Mouse (Mus musculus) limb, embryonic 15.5 days (tissue): Measurements from ENCODE around the gene Wfdc18. TPM values are rescaled to one million over a fixed set of nuclear protein-coding genes. Genes with fewer than 3 reads are reported as not detected.

ENCODE experiments used
- ATAC-seq: fragments of 200-750 bp; cut with Nextera tagmentation; 2 replicates; pipeline ENCODE4 v1.8.0; 2017; ENCODE audit warnings: low read depth, moderate TSS enrichment; ENCODE audit not compliant: insufficient number of reproducible peaks, low FRiP score, low TSS enrichment
- H3K27ac ChIP-seq: fragments of 300-500 bp; sonication (generic); 2 replicates; pipeline ENCODE4 v1.5.1; 2015; ENCODE audit warnings: moderate library complexity, mild to moderate bottlenecking, inconsistent platforms
- H3K27me3 ChIP-seq: fragments of 300-500 bp; sonication (generic); 2 replicates; pipeline ENCODE4 v1.6.1; 2015; ENCODE audit warnings: inconsistent platforms
- H3K36me3 ChIP-seq: fragments of 300-500 bp; sonication (generic); 2 replicates; pipeline ENCODE4 v1.6.1; 2015; ENCODE audit warnings: inconsistent platforms
- H3K4me1 ChIP-seq: fragments of 300-500 bp; sonication (generic); 2 replicates; pipeline ENCODE4 v1.6.1; 2015; ENCODE audit warnings: inconsistent platforms
- H3K4me2 ChIP-seq: fragments of 300-500 bp; sonication (generic); 2 replicates; pipeline ENCODE4 v1.6.1; 2015; ENCODE audit warnings: mild to moderate bottlenecking, inconsistent platforms
- H3K4me3 ChIP-seq: fragments of 300-500 bp; sonication (generic); 2 replicates; pipeline ENCODE4 v1.5.1; 2015; ENCODE audit warnings: mild to moderate bottlenecking, inconsistent platforms
- H3K9ac ChIP-seq: fragments of 300-500 bp; sonication (generic); 2 replicates; pipeline ENCODE4 v1.6.1; 2015; ENCODE audit warnings: inconsistent platforms
- H3K9me3 ChIP-seq: fragments of 300-500 bp; sonication (generic); 2 replicates; pipeline ENCODE4 v1.6.1; 2016; ENCODE audit warnings: inconsistent platforms
- WGBS: fragments of 180-500 bp; shearing (Covaris S2); methylation state at CpG from one replicate; pipeline ENCODE4 v1.1.7; 2015; 5-methylcytosine and 5-hydroxymethylcytosine counted together
- polyA plus RNA-seq: library from polyadenylated mRNA; unstranded; fragments of >200 nt; fragmentation: Nextera tagmentation; extraction: Ambion mirVana; gene quantifications from 2 replicates; pipeline ENCODE4 v1.2.1, GENCODE M21; 2015

Gene Wfdc18
- 0.88 and 1.4 TPM in 2 replicates for polyA plus RNA-seq

GRCm38 (mm10) chr11:83708715-83709114 is at the start of gene Wfdc18:
Gene Wfdc18 (plus strand): TSS chr11:83709015.
- no peak for ATAC-seq
- Histone ChIP-seq H3K27ac (no peak within 1 kb of the TSS), H3K36me3 (no peaks in the 10 kb centered on the region), H3K27me3 (no peaks in the 10 kb centered on the region), H3K4me3 (no peak within 1 kb of the TSS), H3K9ac (no peak within 1 kb of the TSS), H3K4me2 (no peak within 1 kb of the TSS), H3K4me1 (no peaks in the 10 kb centered on the region), H3K9me3 (no peaks in the 10 kb centered on the region)
- 73% methylated on average over 4 of the region's 4 CpGs for WGBS

DNA sequence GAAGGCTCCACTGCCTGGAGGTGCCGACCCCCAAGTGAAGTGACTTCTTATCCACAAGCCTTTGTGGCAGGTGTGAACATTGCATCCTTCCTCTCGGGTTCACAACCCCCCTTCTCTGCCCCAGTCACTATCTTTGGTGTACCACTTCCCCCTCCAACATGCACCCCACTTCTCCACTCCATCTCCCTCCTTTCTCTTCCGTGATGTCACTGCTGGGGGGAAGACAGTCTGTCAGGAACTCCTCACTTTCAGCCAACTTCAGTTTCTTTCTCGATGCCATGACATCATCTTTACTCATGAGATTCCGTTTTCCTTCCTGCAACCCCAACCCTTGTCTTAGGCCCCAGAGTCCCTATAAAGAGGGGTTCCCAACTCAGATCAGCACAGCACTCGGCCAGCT is 46.6 kb upstream of the Wfdc18 start, which contains the start of gene Ccl4:
Gene Ccl4 (plus strand): TSS at position 381 of the 400 bp plus-strand sequence.
- no peak within 1 kb of the TSS for H3K9ac ChIP-seq
- no peaks in the 10 kb centered on the region for H3K36me3 ChIP-seq
- H3K9me3 ChIP-seq = no peaks in the 10 kb centered on the region
- H3K4me1 ChIP-seq = no peaks in the 10 kb centered on the region
- H3K27me3 ChIP-seq = no peaks in the 10 kb centered on the region
- H3K27ac ChIP-seq = no peak within 1 kb of the TSS
- no peak for ATAC-seq
- no peak within 1 kb of the TSS for H3K4me3 ChIP-seq
- H3K4me2 ChIP-seq = no peak within 1 kb of the TSS
- 70% methylated on average over 6 of the region's 6 CpGs for WGBS

DNA sequence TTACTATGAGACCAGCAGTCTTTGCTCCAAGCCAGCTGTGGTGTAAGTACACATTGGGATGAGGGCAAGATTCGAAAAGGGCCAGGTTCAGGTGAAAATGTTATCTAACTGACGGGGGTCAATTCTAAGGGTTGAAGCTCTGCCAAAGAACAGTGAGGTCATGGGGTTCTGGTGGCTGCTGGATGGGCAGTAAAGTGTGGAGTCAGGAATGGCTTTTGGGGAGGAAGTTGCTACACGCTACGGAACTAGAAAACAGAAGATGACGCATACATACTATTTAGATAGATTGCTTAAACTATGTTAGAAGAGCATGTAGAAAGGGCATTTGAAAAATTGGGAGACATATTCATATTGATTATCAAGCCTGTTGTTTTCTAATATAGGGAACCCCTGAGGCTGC is 45.3 kb upstream of the Wfdc18 start:
- no peak overlapping the region for H3K4me3 ChIP-seq
- H3K27me3 ChIP-seq = no peaks in the 10 kb centered on the region
- no peak overlapping the region for H3K4me2 ChIP-seq
- no peak for ATAC-seq
- H3K27ac ChIP-seq = no peak overlapping the region
- WGBS = 72% methylated on average over 5 of the region's 5 CpGs
- no peaks in the 10 kb centered on the region for H3K36me3 ChIP-seq
- H3K4me1 ChIP-seq = no peaks in the 10 kb centered on the region
- no peak overlapping the region for H3K9ac ChIP-seq
- H3K9me3 ChIP-seq = no peaks in the 10 kb centered on the region

GRCm38 (mm10) chr11:83671743-83672142 is 37.1 kb upstream of the Wfdc18 start:
- H3K4me1 ChIP-seq = no peaks in the 10 kb centered on the region
- no peaks in the 10 kb centered on the region for H3K27me3 ChIP-seq
- H3K4me3 ChIP-seq = no peak overlapping the region
- no peak overlapping the region for H3K4me2 ChIP-seq
- H3K9me3 ChIP-seq = no peaks in the 10 kb centered on the region
- H3K9ac ChIP-seq = no peak overlapping the region
- no peak overlapping the region for H3K27ac ChIP-seq
- H3K36me3 ChIP-seq = no peaks in the 10 kb centered on the region
- no peak for ATAC-seq

GRCm38 (mm10) chr11:83675665-83676064 is 33.1 kb upstream of the Wfdc18 start:
- H3K4me1 ChIP-seq = no peaks in the 10 kb centered on the region
- H3K36me3 ChIP-seq = no peaks in the 10 kb centered on the region
- no peak overlapping the region for H3K9ac ChIP-seq
- no peak for ATAC-seq
- no peaks in the 10 kb centered on the region for H3K9me3 ChIP-seq
- no peak overlapping the region for H3K4me2 ChIP-seq
- H3K27ac ChIP-seq = no peak overlapping the region
- no peak overlapping the region for H3K4me3 ChIP-seq
- 90% methylated on average over 1 of the region's 1 CpGs for WGBS
- no peaks in the 10 kb centered on the region for H3K27me3 ChIP-seq

DNA sequence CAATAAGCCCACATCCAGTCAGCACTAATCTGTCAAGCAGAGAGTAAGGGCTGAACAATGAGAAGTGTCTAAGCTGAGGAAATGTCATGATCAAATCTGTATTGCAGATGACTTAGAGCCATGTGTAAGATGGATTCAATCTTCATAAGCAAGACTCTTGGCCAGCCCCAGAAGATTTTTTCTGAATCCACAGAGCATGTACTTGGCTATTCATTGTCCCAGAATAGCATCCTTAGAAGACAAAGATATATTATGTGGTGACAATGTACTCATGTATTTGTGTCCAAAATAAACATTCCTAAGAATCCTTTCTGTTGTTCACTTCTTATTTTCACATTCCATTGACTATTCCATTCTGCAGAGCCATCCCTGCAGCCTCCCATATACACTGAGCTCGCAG is 18.9 kb upstream of the Wfdc18 start:
- H3K27ac ChIP-seq = no peak overlapping the region
- H3K9ac ChIP-seq = no peak overlapping the region
- 83% methylated on average over 1 of the region's 1 CpGs for WGBS
- no peak overlapping the region for H3K4me3 ChIP-seq
- no peaks in the 10 kb centered on the region for H3K4me1 ChIP-seq
- no peaks in the 10 kb centered on the region for H3K27me3 ChIP-seq
- H3K9me3 ChIP-seq = no peaks in the 10 kb centered on the region
- H3K36me3 ChIP-seq = no peaks in the 10 kb centered on the region
- no peak overlapping the region for H3K4me2 ChIP-seq
- ATAC-seq = no peak

DNA sequence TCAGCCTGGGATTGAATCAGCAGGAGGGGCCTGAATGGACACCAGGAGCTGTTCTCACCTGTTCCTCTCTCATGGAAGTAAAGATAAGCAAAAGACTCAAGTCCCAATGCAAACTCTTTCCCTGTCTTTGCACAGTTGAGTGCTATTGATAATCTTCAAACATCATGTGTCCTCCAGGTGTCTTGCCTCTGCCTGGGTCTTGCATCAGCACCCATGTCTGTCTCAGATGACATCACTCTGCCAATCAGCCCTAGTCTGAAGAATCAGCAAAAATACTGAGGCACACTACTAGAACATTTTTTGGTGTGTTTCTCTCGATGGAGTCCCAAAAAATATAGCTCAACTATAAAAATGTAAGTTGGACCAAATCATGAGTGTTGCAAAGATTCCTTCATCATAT is 16.8 kb upstream of the Wfdc18 start:
- H3K4me1 ChIP-seq = no peaks in the 10 kb centered on the region
- no peaks in the 10 kb centered on the region for H3K27me3 ChIP-seq
- no peaks in the 10 kb centered on the region for H3K9me3 ChIP-seq
- H3K9ac ChIP-seq = no peak overlapping the region
- H3K36me3 ChIP-seq = no peaks in the 10 kb centered on the region
- ATAC-seq = no peak
- no peak overlapping the region for H3K27ac ChIP-seq
- no peak overlapping the region for H3K4me2 ChIP-seq
- no peak overlapping the region for H3K4me3 ChIP-seq
- 53% methylated on average over 1 of the region's 1 CpGs for WGBS

DNA sequence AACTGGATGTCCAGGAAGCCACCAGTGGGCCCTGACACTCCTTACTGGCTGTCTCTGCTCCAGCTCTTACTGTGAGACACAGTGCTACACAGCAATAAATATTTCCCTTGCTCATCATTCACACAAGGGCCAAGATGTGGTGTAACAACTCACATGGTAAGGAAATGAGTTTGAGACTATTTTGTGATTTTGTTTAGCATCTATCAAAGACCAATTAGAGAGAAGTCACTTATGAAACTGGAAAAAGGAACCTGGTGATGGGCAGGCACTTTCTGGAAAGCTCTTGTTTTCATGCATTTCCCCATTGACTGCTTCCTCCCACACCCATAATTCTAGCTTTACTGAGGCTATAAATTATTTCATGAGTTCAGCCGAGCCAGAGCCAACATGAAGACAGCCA is 5.1 kb upstream of the Wfdc18 start, which contains the start of gene Wfdc17:
Gene Wfdc17 (plus strand): TSS at position 287 of the 400 bp plus-strand sequence.
- no peak within 1 kb of the TSS for H3K27ac ChIP-seq
- WGBS = 7% methylated on average over 1 of the region's 1 CpGs
- no peaks in the 10 kb centered on the region for H3K4me1 ChIP-seq
- H3K9ac ChIP-seq = no peak within 1 kb of the TSS
- no peaks in the 10 kb centered on the region for H3K27me3 ChIP-seq
- H3K4me2 ChIP-seq = no peak within 1 kb of the TSS
- no peak for ATAC-seq
- H3K36me3 ChIP-seq = no peaks in the 10 kb centered on the region
- no peak within 1 kb of the TSS for H3K4me3 ChIP-seq
- H3K9me3 ChIP-seq = no peaks in the 10 kb centered on the region

DNA sequence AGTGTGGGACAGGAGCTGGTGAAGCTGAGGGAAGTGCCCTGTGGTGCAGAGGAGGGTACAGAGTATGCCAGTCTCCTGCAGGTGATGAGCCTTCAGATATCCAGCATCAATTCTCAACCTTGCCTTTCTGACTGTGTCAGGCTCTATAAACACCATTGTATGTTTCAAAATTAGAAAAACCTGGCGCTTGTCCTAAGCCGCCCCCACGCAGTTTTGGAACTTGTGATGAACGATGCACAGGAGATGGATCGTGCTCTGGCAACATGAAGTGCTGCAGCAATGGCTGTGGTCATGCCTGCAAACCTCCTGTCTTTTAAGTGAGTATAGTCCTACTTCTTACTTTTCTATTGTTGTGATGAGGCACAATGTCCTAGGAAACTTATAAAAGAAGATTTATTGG is 868 bp downstream of the Wfdc18 start:
- H3K27me3 ChIP-seq = no peaks in the 10 kb centered on the region
- no peak overlapping the region for H3K27ac ChIP-seq
- H3K9ac ChIP-seq = no peak overlapping the region
- H3K36me3 ChIP-seq = no peaks in the 10 kb centered on the region
- no peaks in the 10 kb centered on the region for H3K4me1 ChIP-seq
- no peak for ATAC-seq
- no peak overlapping the region for H3K4me2 ChIP-seq
- no peaks in the 10 kb centered on the region for H3K9me3 ChIP-seq
- WGBS = 91% methylated on average over 5 of the region's 5 CpGs
- H3K4me3 ChIP-seq = no peak overlapping the region

DNA sequence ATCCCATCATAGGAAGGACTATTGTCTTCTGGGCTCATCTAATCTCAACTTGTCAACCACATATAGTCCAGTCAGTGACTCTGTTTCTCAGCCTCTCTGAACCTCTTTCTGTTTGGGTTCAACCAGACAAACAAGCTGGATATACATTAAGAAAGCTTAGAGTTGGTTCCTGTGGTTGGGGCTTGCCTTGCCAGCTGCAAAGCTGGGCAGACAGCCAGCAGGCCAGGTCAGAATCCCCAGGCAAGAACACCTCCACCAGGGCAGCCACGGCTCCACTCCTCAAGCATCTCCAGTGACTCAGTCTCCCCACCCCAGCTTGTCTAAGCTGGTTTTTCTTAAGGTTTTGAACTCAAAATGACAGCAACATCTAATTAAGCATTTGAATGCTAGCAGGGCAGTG is 3.9 kb downstream of the Wfdc18 start:
- Histone ChIP-seq H3K4me3 (no peak overlapping the region), H3K9ac (no peak overlapping the region), H3K9me3 (no peaks in the 10 kb centered on the region), H3K27me3 (no peaks in the 10 kb centered on the region), H3K4me1 (no peaks in the 10 kb centered on the region), H3K27ac (no peak overlapping the region), H3K4me2 (no peak overlapping the region), H3K36me3 (no peaks in the 10 kb centered on the region)
- 28% methylated on average over 1 of the region's 1 CpGs for WGBS
- no peak for ATAC-seq

DNA sequence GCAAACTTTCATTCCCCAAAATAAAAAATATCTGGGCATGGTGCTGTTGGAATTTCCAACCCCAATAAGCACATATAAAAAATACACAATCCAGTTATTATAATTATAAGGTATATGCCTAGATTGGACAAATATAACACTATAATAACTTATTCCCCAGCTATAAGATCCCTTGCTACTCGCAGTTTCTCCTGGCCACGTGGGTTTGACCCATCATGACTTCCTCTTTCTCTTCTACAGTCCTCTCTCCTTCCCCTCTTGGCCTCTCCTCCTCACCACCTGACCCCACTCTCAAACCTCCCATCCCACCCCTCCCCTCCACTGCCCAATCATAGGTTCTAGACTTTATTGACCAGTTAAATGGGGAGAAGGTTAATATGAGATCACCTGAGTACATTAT is 5.1 kb downstream of the Wfdc18 start:
- Histone ChIP-seq H3K36me3 (no peaks in the 10 kb centered on the region), H3K9me3 (no peaks in the 10 kb centered on the region), H3K4me3 (no peak overlapping the region), H3K27me3 (no peaks in the 10 kb centered on the region), H3K4me1 (no peaks in the 10 kb centered on the region), H3K9ac (no peak overlapping the region), H3K27ac (no peak overlapping the region), H3K4me2 (no peak overlapping the region)
- ATAC-seq = no peak
- 70% methylated on average over 2 of the region's 2 CpGs for WGBS

GRCm38 (mm10) chr11:83717042-83717665 is 8.3 kb downstream of the Wfdc18 start:
- H3K9me3 ChIP-seq = no peaks in the 10 kb centered on the region
- no peak overlapping the region for H3K4me2 ChIP-seq
- no peaks in the 10 kb centered on the region for H3K27me3 ChIP-seq
- no peak overlapping the region for H3K9ac ChIP-seq
- no peaks in the 10 kb centered on the region for H3K4me1 ChIP-seq
- WGBS = 78% methylated on average over 6 of the region's 6 CpGs
- no peak for ATAC-seq
- no peak overlapping the region for H3K27ac ChIP-seq
- H3K4me3 ChIP-seq = no peak overlapping the region
- H3K36me3 ChIP-seq = no peaks in the 10 kb centered on the region

DNA sequence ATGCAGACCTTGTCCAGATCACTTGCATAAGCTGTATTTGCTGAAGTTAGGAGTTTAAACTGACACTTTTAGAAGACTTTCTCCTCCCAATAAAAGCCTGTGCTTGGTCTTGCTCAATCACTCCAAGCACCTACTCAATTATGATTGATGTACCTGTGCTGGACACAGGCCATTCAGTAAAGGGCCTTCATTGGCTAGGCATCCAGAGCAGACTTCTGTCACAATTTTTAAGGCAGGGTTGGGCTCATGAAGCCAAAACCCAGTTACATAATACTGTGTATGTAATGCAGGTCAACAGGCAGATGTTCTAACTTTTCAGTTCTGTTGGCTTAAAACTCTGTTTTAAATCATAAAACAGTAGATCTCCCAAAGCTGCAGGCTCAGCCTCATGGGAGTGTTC is 12.0 kb downstream of the Wfdc18 start:
- Histone ChIP-seq H3K4me1 (no peaks in the 10 kb centered on the region), H3K9ac (no peak overlapping the region), H3K36me3 (no peaks in the 10 kb centered on the region), H3K9me3 (no peaks in the 10 kb centered on the region), H3K4me2 (no peak overlapping the region), H3K27me3 (no peaks in the 10 kb centered on the region), H3K27ac (no peak overlapping the region), H3K4me3 (no peak overlapping the region)
- ATAC-seq = no peak
